Mouse (Mus musculus): ENCODE measurements around the gene Nptx1. TPM values are rescaled to one million over a fixed set of nuclear protein-coding genes. Genes with fewer than 3 reads are reported as not detected.

Gene Nptx1
- polyA plus RNA-seq, 1 experiment, result 9.3 TPM

GRCm38 (mm10) chr11:119541082-119541481 is 6.5 kb downstream of the Nptx1 start:
- no peaks in the 10 kb centered on the region for H3K27me3 ChIP-seq (ENCODE audit: control insufficient read depth, insufficient read depth, insufficient read length)
- H3ac ChIP-seq (ENCODE audit: control insufficient read depth, insufficient read length), result no peak overlapping the region
- no peak overlapping the region for H3K4me2 ChIP-seq (ENCODE audit: low read depth)
- no peaks in the 10 kb centered on the region for H3K36me3 ChIP-seq (ENCODE audit: control insufficient read depth, insufficient read depth)
- no peaks in the 10 kb centered on the region for H3K79me2 ChIP-seq (ENCODE audit: control insufficient read depth, insufficient read depth)
- H3K4me3 ChIP-seq, result no peak overlapping the region
- TF ChIP-seq E2F4 (IDR thresholded peaks at IDR 0.05; ENCODE audit: insufficient read depth) (no peak), MAX (IDR thresholded peaks at IDR 0.05; ENCODE audit: low read depth) (no peak), POLR2AphosphoS2 (IDR thresholded peaks at IDR 0.05; ENCODE audit: insufficient read length, low read depth) (no peak), REST (IDR thresholded peaks at IDR 0.05; ENCODE audit: insufficient read depth, insufficient read length) (no peak), MYOG (IDR thresholded peaks at IDR 0.05; ENCODE audit: control insufficient read depth in 1 of 3, insufficient read depth in 1 of 3, insufficient read length in 2 of 3, low read depth in 2 of 3) (no peak)

- H3K4me3 ChIP-seq, result no peak overlapping the region
- H3K27me3 ChIP-seq (ENCODE audit: control insufficient read depth, insufficient read depth, insufficient read length), result no peaks in the 10 kb centered on the region
- no peak for TF ChIP-seq MYOG (IDR thresholded peaks at IDR 0.05; ENCODE audit: control insufficient read depth in 1 of 3, insufficient read depth in 1 of 3, insufficient read length in 2 of 3, low read depth in 2 of 3)
- no peak overlapping the region for H3K4me2 ChIP-seq (ENCODE audit: low read depth)
- no peaks in the 10 kb centered on the region for H3K79me2 ChIP-seq (ENCODE audit: control insufficient read depth, insufficient read depth)
- H3K36me3 ChIP-seq (ENCODE audit: control insufficient read depth, insufficient read depth), result no peaks in the 10 kb centered on the region
- no peak overlapping the region for H3ac ChIP-seq (ENCODE audit: control insufficient read depth, insufficient read length)
Measured at GRCm38 (mm10) chr11:119540560-119540959, 7.0 kb downstream of the Nptx1 start.

GRCm38 (mm10) chr11:119539944-119540343 is 7.6 kb downstream of the Nptx1 start:
- H3K36me3 ChIP-seq (ENCODE audit: control insufficient read depth, insufficient read depth), result no peaks in the 10 kb centered on the region
- H3K27me3 ChIP-seq (ENCODE audit: control insufficient read depth, insufficient read depth, insufficient read length), result no peaks in the 10 kb centered on the region
- H3K79me2 ChIP-seq (ENCODE audit: control insufficient read depth, insufficient read depth), result no peaks in the 10 kb centered on the region
- H3K4me3 ChIP-seq, result no peak overlapping the region
- H3ac ChIP-seq (ENCODE audit: control insufficient read depth, insufficient read length), result no peak overlapping the region
- TF ChIP-seq MAX (IDR thresholded peaks at IDR 0.05; ENCODE audit: low read depth) (no peak), REST (IDR thresholded peaks at IDR 0.05; ENCODE audit: insufficient read depth, insufficient read length) (peak; percentile 80)
- no peak overlapping the region for H3K4me2 ChIP-seq (ENCODE audit: low read depth)

- no peak for TF ChIP-seq REST (IDR thresholded peaks at IDR 0.05; ENCODE audit: insufficient read depth, insufficient read length)
- Histone ChIP-seq H3K27me3 (ENCODE audit: control insufficient read depth, insufficient read depth, insufficient read length) (no peaks in the 10 kb centered on the region), H3K4me2 (ENCODE audit: low read depth) (no peak overlapping the region), H3K36me3 (ENCODE audit: control insufficient read depth, insufficient read depth) (no peaks in the 10 kb centered on the region), H3ac (ENCODE audit: control insufficient read depth, insufficient read length) (no peak overlapping the region), H3K79me2 (ENCODE audit: control insufficient read depth, insufficient read depth) (no peaks in the 10 kb centered on the region), H3K4me3 (no peak overlapping the region)
Measured at GRCm38 (mm10) chr11:119533745-119534144, 13.8 kb downstream of the Nptx1 start.

- no peak overlapping the region for H3K4me3 ChIP-seq
- no peaks in the 10 kb centered on the region for H3K27me3 ChIP-seq (ENCODE audit: control insufficient read depth, insufficient read depth, insufficient read length)
- H3K4me2 ChIP-seq (ENCODE audit: low read depth), result no peak overlapping the region
- no peak overlapping the region for H3ac ChIP-seq (ENCODE audit: control insufficient read depth, insufficient read length)
- no peaks in the 10 kb centered on the region for H3K79me2 ChIP-seq (ENCODE audit: control insufficient read depth, insufficient read depth)
- TF ChIP-seq POLR2AphosphoS2 (IDR thresholded peaks at IDR 0.05; ENCODE audit: insufficient read length, low read depth) (no peak), E2F4 (IDR thresholded peaks at IDR 0.05; ENCODE audit: insufficient read depth) (no peak), SRF (IDR thresholded peaks at IDR 0.05; ENCODE audit: control insufficient read depth, insufficient read length, low read depth) (no peak), POLR2A (IDR thresholded peaks at IDR 0.05; ENCODE audit: insufficient read length, low read depth) (no peak), MAX (IDR thresholded peaks at IDR 0.05; ENCODE audit: low read depth) (no peak), CEBPB (IDR thresholded peaks at IDR 0.05; ENCODE audit: insufficient read depth, poor library complexity, severe bottlenecking) (no peak), TCF3 (IDR thresholded peaks at IDR 0.05; ENCODE audit: insufficient read length, low read depth) (no peak), MYOG (IDR thresholded peaks at IDR 0.05; ENCODE audit: control insufficient read depth in 1 of 3, insufficient read depth in 1 of 3, insufficient read length in 2 of 3, low read depth in 2 of 3) (no peak), REST (IDR thresholded peaks at IDR 0.05; ENCODE audit: insufficient read depth, insufficient read length) (no peak), TCF12 (IDR thresholded peaks at IDR 0.05; ENCODE audit: insufficient read depth, poor library complexity, severe bottlenecking) (no peak), MYOD1 (IDR thresholded peaks at IDR 0.05; ENCODE audit: control insufficient read depth in 1 of 3, insufficient read length in 2 of 3, low read depth in 2 of 3) (no peak), USF1 (IDR thresholded peaks at IDR 0.05; ENCODE audit: low read depth) (no peak)
- H3K36me3 ChIP-seq (ENCODE audit: control insufficient read depth, insufficient read depth), result no peaks in the 10 kb centered on the region
Measured at GRCm38 (mm10) chr11:119532460-119532859, 15.1 kb downstream of the Nptx1 start.

- TF ChIP-seq SRF (IDR thresholded peaks at IDR 0.05; ENCODE audit: control insufficient read depth, insufficient read length, low read depth) (no peak), MAX (IDR thresholded peaks at IDR 0.05; ENCODE audit: low read depth) (no peak), MYOG (IDR thresholded peaks at IDR 0.05; ENCODE audit: control insufficient read depth in 1 of 3, insufficient read depth in 1 of 3, insufficient read length in 2 of 3, low read depth in 2 of 3) (no peak), CEBPB (IDR thresholded peaks at IDR 0.05; ENCODE audit: insufficient read depth, poor library complexity, severe bottlenecking) (no peak), TCF3 (IDR thresholded peaks at IDR 0.05; ENCODE audit: insufficient read length, low read depth) (no peak), POLR2AphosphoS2 (IDR thresholded peaks at IDR 0.05; ENCODE audit: insufficient read length, low read depth) (no peak), E2F4 (IDR thresholded peaks at IDR 0.05; ENCODE audit: insufficient read depth) (no peak), POLR2A (IDR thresholded peaks at IDR 0.05; ENCODE audit: insufficient read length, low read depth) (no peak), REST (IDR thresholded peaks at IDR 0.05; ENCODE audit: insufficient read depth, insufficient read length) (no peak), TCF12 (IDR thresholded peaks at IDR 0.05; ENCODE audit: insufficient read depth, poor library complexity, severe bottlenecking) (no peak), MYOD1 (IDR thresholded peaks at IDR 0.05; ENCODE audit: control insufficient read depth in 1 of 3, insufficient read length in 2 of 3, low read depth in 2 of 3) (no peak), USF1 (IDR thresholded peaks at IDR 0.05; ENCODE audit: low read depth) (no peak)
- no peak overlapping the region for H3ac ChIP-seq (ENCODE audit: control insufficient read depth, insufficient read length)
- no peaks in the 10 kb centered on the region for H3K27me3 ChIP-seq (ENCODE audit: control insufficient read depth, insufficient read depth, insufficient read length)
- no peaks in the 10 kb centered on the region for H3K79me2 ChIP-seq (ENCODE audit: control insufficient read depth, insufficient read depth)
- H3K36me3 ChIP-seq (ENCODE audit: control insufficient read depth, insufficient read depth), result no peaks in the 10 kb centered on the region
- H3K4me3 ChIP-seq, result no peak overlapping the region
- no peak overlapping the region for H3K4me2 ChIP-seq (ENCODE audit: low read depth)
Measured at GRCm38 (mm10) chr11:119528930-119529329, 18.6 kb downstream of the Nptx1 start.

All from myocyte (in vitro differentiated cells).